ENCODE assay signal across 8 mouse cellular contexts in the genomic region with DNA sequence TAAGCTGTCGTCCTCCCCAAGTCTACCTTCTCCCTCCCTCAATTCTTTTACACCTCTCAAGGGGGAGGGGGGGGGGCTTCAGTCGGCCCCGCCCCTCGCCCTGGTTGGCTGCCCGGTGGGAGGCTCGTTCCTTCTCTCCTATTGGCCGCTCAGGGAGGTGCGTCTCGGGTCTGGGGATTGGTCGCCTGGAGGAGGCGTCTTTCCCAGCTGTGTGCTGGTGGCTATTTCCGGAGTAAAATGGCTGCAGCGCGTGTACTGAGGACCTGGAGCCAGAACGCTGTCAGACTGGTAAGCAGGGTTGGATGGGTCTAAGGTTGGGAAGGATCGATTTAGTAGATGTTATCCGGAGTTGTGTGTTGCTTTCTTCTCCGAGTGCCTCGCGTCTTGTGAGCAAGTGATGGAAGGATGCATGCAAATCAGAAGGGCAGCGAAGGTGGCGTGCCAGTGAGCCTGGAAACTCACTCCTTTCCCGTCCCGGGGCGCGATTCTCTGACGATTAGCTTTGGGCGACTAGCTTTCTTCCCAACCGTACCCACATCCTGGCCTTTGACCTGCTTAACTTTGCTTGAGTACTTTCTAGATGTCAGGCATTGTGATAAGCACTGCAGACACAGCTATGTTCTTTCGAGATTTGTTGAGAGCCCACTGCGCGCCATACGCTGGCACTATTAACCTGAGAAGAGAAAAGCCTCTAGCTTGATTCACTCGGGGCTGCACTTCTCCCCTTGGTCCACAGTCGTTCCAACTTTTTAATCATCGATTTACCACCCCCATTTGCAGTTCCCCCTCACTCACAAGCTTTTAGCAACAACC. TPM values are rescaled to one million over a fixed set of nuclear protein-coding genes. Genes with fewer than 3 reads are reported as not detected.
A peak's percentile ranks its signal among the peaks of the same experiment; 100 is the strongest.
DNase-seq lines count a peak whose midpoint lies in the region; ATAC-seq and TF ChIP-seq lines count a peak whose summit lies in the region.

A gene (plus strand): TSS at position 167 of the 813 bp plus-strand sequence.

- intact Hi-C loops in heart, postnatal 36 days (cut with DNase I): loop anchor here (5.0 kb wide), 1 partner anchor 149 kb away; a partner anchor contains a TSS

- no peak within 1 kb of the TSS for H3K27ac ChIP-seq in forebrain, embryonic 16.5 days (ENCODE audit: low read length)
- H3K27ac ChIP-seq in layer of hippocampus, adult 2 months: peak within 1 kb of the TSS; percentile 81
- H3K27ac ChIP-seq in lung, embryonic 14.5 days (ENCODE audit: low read depth): no peak within 1 kb of the TSS; the same call in 1 of the 2 replicates
- peak within 1 kb of the TSS; percentile 5; the same call in 1 of the 2 replicates for H3K27ac ChIP-seq in olfactory bulb, adult 2 months (ENCODE audit: insufficient read depth, low read depth, low read length)
- peak within 1 kb of the TSS; percentile 50; the same call in 1 of the 2 replicates for H3K27ac ChIP-seq in thymus, adult 2 months (ENCODE audit: control insufficient read depth, insufficient read depth, low read length)

- H3K4me1 ChIP-seq in forebrain, embryonic 16.5 days (replicated peaks; ENCODE audit: control insufficient read depth, insufficient read depth, low read length): peaks cover 11% of the 10 kb centered on the region
- peaks cover 9% of the 10 kb centered on the region for H3K4me1 ChIP-seq in lung, embryonic 14.5 days (ENCODE audit: insufficient read depth)
- 0 out of 2 replicates have a peak, but pooled peaks cover 2% of the 10 kb centered on the region for H3K4me1 ChIP-seq in olfactory bulb, adult 2 months (ENCODE audit: control insufficient read depth, insufficient read depth, low read length)
- H3K4me1 ChIP-seq in thymus, adult 2 months (replicated peaks; ENCODE audit: control insufficient read depth, insufficient read depth, low read length): peaks cover 8% of the 10 kb centered on the region

- peak; percentile 94 for ATAC-seq in forebrain, embryonic 16.5 days
- peak; percentile 95 for ATAC-seq in lung, embryonic 14.5 days (ENCODE audit: insufficient read depth)

- TF ChIP-seq CTCF in layer of hippocampus, adult 2 months (conservative IDR thresholded peaks at IDR 0.05): peak; percentile 53
- peak; percentile 18; the same call in 1 of the 2 replicates for TF ChIP-seq CTCF in lung, embryonic 14.5 days (IDR thresholded peaks at IDR 0.05; ENCODE audit: low read depth)
- no peak for TF ChIP-seq CTCF in olfactory bulb, adult 2 months (IDR thresholded peaks at IDR 0.05; ENCODE audit: insufficient read depth, low read depth, low read length)
- 0 out of 2 replicates have a peak, but pooled peaks have one; percentile 14 for TF ChIP-seq CTCF in thymus, adult 2 months (IDR thresholded peaks at IDR 0.05; ENCODE audit: borderline replicate concordance, control insufficient read depth, extremely low read depth, insufficient read depth, low read length, poor library complexity)

- TF ChIP-seq POLR2A in olfactory bulb, adult 2 months (IDR thresholded peaks at IDR 0.05; ENCODE audit: insufficient read depth, low read depth, low read length): peak; percentile 40; the same call in 1 of the 2 replicates
- peak; percentile 60; the same call in 1 of the 2 replicates for TF ChIP-seq POLR2A in thymus, adult 2 months (IDR thresholded peaks at IDR 0.05; ENCODE audit: control insufficient read depth, extremely low read depth, insufficient read depth, low read length, poor library complexity)

- peak; percentile 94 for DNase-seq in ES-CJ7 (ENCODE audit: low read depth, low spot score)
- DNase-seq in cerebellum, adult 11-12 months: peak; percentile 80
- peak; percentile 80 to 82 for DNase-seq in heart, postnatal 36 days
- DNase-seq in layer of hippocampus, adult 2 months (ENCODE audit: low spot score in 2 of 2): peak; percentile 88 to 90
- peak; percentile 93 for DNase-seq in lung, embryonic 14.5 days
- peak; percentile 83 for DNase-seq in thymus, adult 2 months

- peak within 1 kb of the TSS; percentile 54 for H3K4me3 ChIP-seq in forebrain, embryonic 16.5 days (replicated peaks; ENCODE audit: low read length)
- H3K4me3 ChIP-seq in layer of hippocampus, adult 2 months: peak within 1 kb of the TSS; percentile 64
- peak within 1 kb of the TSS; percentile 68 for H3K4me3 ChIP-seq in lung, embryonic 14.5 days (ENCODE audit: low read depth, low read length)
- H3K4me3 ChIP-seq in olfactory bulb, adult 2 months (ENCODE audit: insufficient read depth, low read depth, low read length): peak within 1 kb of the TSS; percentile 55
- peak within 1 kb of the TSS; percentile 92 for H3K4me3 ChIP-seq in thymus, adult 2 months (ENCODE audit: control insufficient read depth, insufficient read depth, low read length)

- H3K9me3 ChIP-seq in forebrain, embryonic 16.5 days (ENCODE audit: control insufficient read depth, low read length): no peaks in the 10 kb centered on the region
- H3K9me3 ChIP-seq in lung, embryonic 14.5 days (ENCODE audit: low read depth, low read length): no peaks in the 10 kb centered on the region

- WGBS in forebrain, embryonic 16.5 days: under 1% methylated on average over 36 of the region's 36 CpGs
- WGBS in lung, embryonic 14.5 days: 2% methylated on average over 36 of the region's 36 CpGs
- WGBS in olfactory bulb, adult 2 months: under 1% methylated on average over 35 of the region's 36 CpGs
- WGBS in thymus, adult 2 months: 2% methylated on average over 36 of the region's 36 CpGs

- no peaks in the 10 kb centered on the region for H3K27me3 ChIP-seq in forebrain, embryonic 16.5 days (replicated peaks; ENCODE audit: control insufficient read depth, insufficient read depth, low read length)
- H3K27me3 ChIP-seq in lung, embryonic 14.5 days (ENCODE audit: insufficient read depth, low read length): no peaks in the 10 kb centered on the region
- no peaks in the 10 kb centered on the region for H3K27me3 ChIP-seq in thymus, adult 2 months (ENCODE audit: control insufficient read depth, insufficient read depth, low read length)

- no peaks in the 10 kb centered on the region for H3K36me3 ChIP-seq in forebrain, embryonic 16.5 days (ENCODE audit: control insufficient read depth, insufficient read depth)
- no peaks in the 10 kb centered on the region for H3K36me3 ChIP-seq in lung, embryonic 14.5 days (ENCODE audit: insufficient read depth)
- H3K36me3 ChIP-seq in thymus, adult 2 months (ENCODE audit: control insufficient read depth, insufficient read depth, low read length): no peaks in the 10 kb centered on the region

- H3K4me2 ChIP-seq in forebrain, embryonic 16.5 days (ENCODE audit: low read length): peak within 1 kb of the TSS; percentile 52
- peak within 1 kb of the TSS; percentile 75 for H3K4me2 ChIP-seq in lung, embryonic 14.5 days

- H3K9ac ChIP-seq in forebrain, embryonic 16.5 days (replicated peaks; ENCODE audit: low read depth, low read length): peak within 1 kb of the TSS; percentile 55
- H3K9ac ChIP-seq in lung, embryonic 14.5 days: peak within 1 kb of the TSS; percentile 66

RNA-seq across cellular contexts. Expression of the gene that starts here (rescaled TPM):
- 16.1 and 16.9 TPM in 2 replicates for polyA plus RNA-seq in forebrain, embryonic 16.5 days (2015; fragmentation: Nextera tagmentation; extraction: Ambion mirVana)
- total RNA-seq in heart, postnatal 36 days (2021): 10 to 100 TPM; 59.8 to 62.9 TPM
- 10 to 100 TPM; 18.9 to 24.0 TPM for total RNA-seq in layer of hippocampus, adult 2 months (2021)
- polyA plus RNA-seq in lung, embryonic 14.5 days (2014; fragmentation: Nextera tagmentation; extraction: Ambion mirVana): 15.1 and 15.7 TPM in 2 replicates
- not detected in 2 replicates for polyA plus RNA-seq in olfactory bulb, adult 2 months (2012; ENCODE audit: insufficient read depth, insufficient read length, low replicate concordance, missing spikeins)
- 7.4 and 8.7 TPM in 2 replicates for polyA plus RNA-seq in thymus, adult 2 months (2012; rRNA removed)

Comparison
In these comparisons a context has a peak if more than half of its experiments do, and no peak if none do; other contexts are left out.
1. H3K27ac ChIP-seq: peak in layer of hippocampus, adult 2 months (single experiment), olfactory bulb, adult 2 months (single experiment) and thymus, adult 2 months (single experiment); none in forebrain, embryonic 16.5 days (single experiment) and lung, embryonic 14.5 days (single experiment).
2. Peak in every context shown above with its lines, with median percentiles within 50 percentile points of each other: DNase-seq and H3K4me3 ChIP-seq.